Mouse (Mus musculus) embryonic fibroblast, embryonic 13.5 days (primary cell): ENCODE measurements around the gene Muc3.

ENCODE experiments used
- CTCF ChIP-seq: IDR thresholded peaks from 2 replicates; pipeline ENCODE4 v1.5.1; 2011; ENCODE audit warnings: mild to moderate bottlenecking, control low read depth, low read length, moderate library complexity, borderline replicate concordance; ENCODE audit not compliant: insufficient read depth
- POLR2A ChIP-seq: IDR thresholded peaks from 2 replicates; pipeline ENCODE4 v1.6.1; 2011; ENCODE audit warnings: low read depth, mild to moderate bottlenecking, control low read depth, low read length, moderate library complexity

DNA sequence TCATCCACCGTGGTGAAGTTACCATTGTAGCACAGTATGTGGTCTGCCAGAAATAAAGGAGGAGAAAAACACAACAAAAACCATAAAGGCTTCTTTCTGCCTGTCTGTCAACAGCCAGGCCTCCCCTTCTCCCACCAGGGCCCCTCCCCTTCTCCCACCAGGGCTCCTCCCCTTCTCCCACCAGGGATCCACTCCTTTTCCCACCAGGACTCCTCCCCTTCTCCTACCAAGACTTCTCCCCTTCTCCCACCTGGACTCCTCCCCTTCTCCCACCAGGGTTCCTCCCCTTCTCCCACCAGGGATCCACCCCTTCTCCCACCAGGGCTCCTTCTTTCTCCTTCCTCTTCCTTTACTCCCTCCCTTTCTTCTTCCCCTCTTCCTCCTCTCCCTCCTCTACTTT lies 23.5 kb upstream of the Muc3 start:
- no peak for TF ChIP-seq CTCF
- TF ChIP-seq POLR2A = no peak
